Mouse (Mus musculus) neural tube, embryonic 11.5 days (tissue): ENCODE measurements around the gene Zbtb45. TPM values are rescaled to one million over a fixed set of nuclear protein-coding genes. Genes with fewer than 3 reads are reported as not detected.

Experiments used
- ATAC-seq: fragments of 200-750 bp; cut with Nextera tagmentation; 2 replicates; pipeline ENCODE4 v1.8.0; 2017; ENCODE audit warnings: moderate number of reproducible peaks, mild to moderate bottlenecking, moderate TSS enrichment, moderate library complexity; ENCODE audit not compliant: insufficient read depth, low FRiP score, low TSS enrichment
- DNase-seq: peaks from one replicate; pipeline ENCODE4 v3.0.0-alpha.2; 2015; ENCODE audit warnings: low spot score
- H3K27ac ChIP-seq: fragments of 300-500 bp; sonication (generic); 2 replicates; pipeline ENCODE4 v1.5.1; 2014; ENCODE audit warnings: low read depth, mild to moderate bottlenecking, low read length
- H3K27me3 ChIP-seq: fragments of 300-500 bp; sonication (generic); 2 replicates; pipeline ENCODE4 v1.6.1; 2014; ENCODE audit warnings: mild to moderate bottlenecking, low read length, mixed read lengths; ENCODE audit not compliant: control insufficient read depth, insufficient read depth
- H3K36me3 ChIP-seq: fragments of 300-500 bp; sonication (generic); 2 replicates; pipeline ENCODE4 v1.6.1; 2014; ENCODE audit warnings: mild to moderate bottlenecking, low read length, moderate library complexity, mixed read lengths; ENCODE audit not compliant: control insufficient read depth, insufficient read depth
- H3K4me1 ChIP-seq: fragments of 300-500 bp; sonication (generic); 2 replicates; pipeline ENCODE4 v1.6.1; 2014; ENCODE audit warnings: low read length, mixed read lengths; ENCODE audit not compliant: control insufficient read depth, insufficient read depth
- H3K4me2 ChIP-seq: fragments of 300-500 bp; sonication (generic); 2 replicates; pipeline ENCODE4 v1.6.1; 2014; ENCODE audit warnings: low read depth, mild to moderate bottlenecking, moderate library complexity
- H3K4me3 ChIP-seq: fragments of 300-500 bp; sonication (generic); 2 replicates; pipeline ENCODE4 v1.5.1; 2014; ENCODE audit warnings: low read depth, low read length
- H3K9ac ChIP-seq: fragments of 300-500 bp; sonication (generic); 2 replicates; pipeline ENCODE4 v1.6.1; 2014; ENCODE audit warnings: mild to moderate bottlenecking, low read length
- H3K9me3 ChIP-seq: fragments of 300-500 bp; sonication (generic); 2 replicates; pipeline ENCODE4 v1.6.1; 2016; ENCODE audit warnings: low read length; ENCODE audit not compliant: control insufficient read depth
- WGBS: fragments of 180-500 bp; shearing (Covaris S2); extraction: QIAGEN DNeasy Blood & Tissue Kit; methylation state at CpG from one replicate; pipeline ENCODE4 v1.1.7; 2014; 5-methylcytosine and 5-hydroxymethylcytosine counted together
- polyA plus RNA-seq: library from polyadenylated mRNA; unstranded; fragments of >200 nt; fragmentation: Nextera tagmentation; extraction: Ambion mirVana; gene quantifications from 2 replicates; pipeline ENCODE4 v1.2.1, GENCODE M21; 2014

Gene Zbtb45
- polyA plus RNA-seq, 1 experiment from 2014 or later: 33.5 TPM

DNA sequence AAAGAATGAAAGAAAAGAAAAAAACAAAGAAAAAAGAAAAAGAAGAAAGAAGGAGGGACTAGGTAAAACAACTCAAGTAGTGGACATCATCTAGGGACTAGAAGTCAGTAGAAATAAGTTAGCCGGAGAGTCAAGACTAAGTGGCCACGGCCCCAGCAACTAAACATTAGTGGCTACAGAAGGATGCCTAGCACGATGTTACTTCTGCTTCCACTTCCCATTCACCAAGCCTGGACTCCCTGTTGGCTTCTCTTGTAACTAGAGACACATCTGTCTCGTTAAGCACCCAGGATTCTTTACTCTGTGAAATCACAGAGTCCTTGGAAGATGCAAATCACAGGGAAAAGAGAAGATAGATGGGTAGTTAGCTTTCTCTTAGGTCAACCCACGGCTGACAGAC lies 52.3 kb downstream of the Zbtb45 start:
- H3K27ac ChIP-seq: no peak overlapping the region
- no peaks in the 10 kb centered on the region for H3K27me3 ChIP-seq
- no peaks in the 10 kb centered on the region for H3K36me3 ChIP-seq
- H3K9ac ChIP-seq: no peak overlapping the region
- 0 out of 2 replicates have a peak, but pooled peaks cover 5% of the 10 kb centered on the region for H3K4me1 ChIP-seq
- DNase-seq (no peak), ATAC-seq (no peak)
- 80% methylated on average over 5 of the region's 5 CpGs for WGBS
- no peak overlapping the region for H3K4me3 ChIP-seq
- H3K9me3 ChIP-seq: no peaks in the 10 kb centered on the region
- no peak overlapping the region for H3K4me2 ChIP-seq

DNA sequence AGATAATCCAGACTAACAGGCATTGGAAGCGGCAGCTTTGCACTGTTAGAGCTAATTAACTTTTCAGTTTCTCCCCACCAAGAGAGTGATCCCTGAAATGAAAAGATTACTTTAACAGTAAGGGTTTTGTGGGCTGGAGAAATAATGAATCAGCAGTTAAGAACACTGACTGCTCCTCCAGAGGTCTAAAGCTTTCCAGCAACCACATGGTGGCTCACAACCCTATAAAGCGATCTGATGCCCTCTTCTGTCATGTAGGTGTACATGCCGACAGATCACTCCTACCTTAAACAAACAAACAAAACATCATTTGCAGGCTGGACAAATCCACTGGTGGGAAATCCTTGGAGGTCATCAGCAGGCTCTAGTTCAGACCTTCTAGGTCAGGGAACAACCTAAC lies 54.9 kb downstream of the Zbtb45 start:
- H3K4me3 ChIP-seq: no peak overlapping the region
- H3K27me3 ChIP-seq: no peaks in the 10 kb centered on the region
- 64% methylated on average over 3 of the region's 3 CpGs for WGBS
- DNase-seq (no peak), ATAC-seq (no peak)
- no peak overlapping the region for H3K27ac ChIP-seq
- no peaks in the 10 kb centered on the region for H3K4me1 ChIP-seq
- no peak overlapping the region for H3K4me2 ChIP-seq
- no peak overlapping the region for H3K9ac ChIP-seq
- no peaks in the 10 kb centered on the region for H3K36me3 ChIP-seq
- no peaks in the 10 kb centered on the region for H3K9me3 ChIP-seq

Other genes starting within 250 kb of the Zbtb45 start
- gene Zscan18, start 206.4 kb downstream of the Zbtb45 start, polyA plus RNA-seq: 12.5 and 13.9 TPM in 2 replicates
- 19.2 and 19.9 TPM in 2 replicates for gene Zfp329, start 191.2 kb downstream of the Zbtb45 start, polyA plus RNA-seq
- gene Zfp110, start 175.3 kb downstream of the Zbtb45 start, polyA plus RNA-seq: 29.4 and 32.7 TPM in 2 replicates
- gene Zfp128, start 128.9 kb downstream of the Zbtb45 start, polyA plus RNA-seq: 7.0 and 8.1 TPM in 2 replicates
- 18.3 and 19.7 TPM in 2 replicates for gene Zscan22, start 112.2 kb downstream of the Zbtb45 start, polyA plus RNA-seq
- gene Rps5, start 87.7 kb downstream of the Zbtb45 start, polyA plus RNA-seq: 910 and 930 TPM in 2 replicates
- 0.61 and 0.66 TPM in 2 replicates for gene Rnf225, start 82.6 kb downstream of the Zbtb45 start, polyA plus RNA-seq
- 9.8 and 10.3 TPM in 2 replicates for gene Zfp324, start 44.2 kb downstream of the Zbtb45 start, polyA plus RNA-seq
- 7.1 and 8.2 TPM in 2 replicates for gene Zfp446, start 32.2 kb downstream of the Zbtb45 start, polyA plus RNA-seq
- gene Slc27a5, start 11.8 kb downstream of the Zbtb45 start, polyA plus RNA-seq: not detected in 2 replicates
- gene Trim28, start 10.9 kb downstream of the Zbtb45 start, polyA plus RNA-seq: 512 and 523 TPM in 2 replicates
- 120 and 126 TPM in 2 replicates for gene Chmp2a, start 24.8 kb upstream of the Zbtb45 start, polyA plus RNA-seq
- 189 and 194 TPM in 2 replicates for gene Ube2m, start 28.2 kb upstream of the Zbtb45 start, polyA plus RNA-seq
- gene Mzf1, start 44.7 kb upstream of the Zbtb45 start, polyA plus RNA-seq: 1.7 and 2.2 TPM in 2 replicates
- not detected in 2 replicates for gene Vmn1r85, start 85.1 kb upstream of the Zbtb45 start, polyA plus RNA-seq
- not detected in 2 replicates for gene Vmn1r86, start 109.9 kb upstream of the Zbtb45 start, polyA plus RNA-seq
- gene Vmn1r87, start 130.1 kb upstream of the Zbtb45 start, polyA plus RNA-seq: not detected in 2 replicates
- gene Vmn1r88, start 149.5 kb upstream of the Zbtb45 start, polyA plus RNA-seq: not detected in 2 replicates
- gene Vmn1r89, start 203.0 kb upstream of the Zbtb45 start, polyA plus RNA-seq: not detected in 2 replicates